Mouse (Mus musculus) testis, adult 2 months (tissue): Measurements from ENCODE around the gene Abca7.

Source experiments
- CTCF ChIP-seq: fragments of 200-500 bp; IDR thresholded peaks from 2 replicates; pipeline ENCODE4 v1.5.1; 2012; ENCODE audit warnings: low read depth, mild to moderate bottlenecking, inconsistent platforms, low read length, moderate library complexity; ENCODE audit not compliant: control insufficient read depth, insufficient read depth, insufficient replicate concordance
- POLR2A ChIP-seq: fragments of 200-500 bp; IDR thresholded peaks from 2 replicates; pipeline ENCODE4 v1.6.1; 2012; ENCODE audit warnings: low read depth, mild to moderate bottlenecking, inconsistent platforms, low read length, moderate library complexity; ENCODE audit not compliant: control insufficient read depth

DNA sequence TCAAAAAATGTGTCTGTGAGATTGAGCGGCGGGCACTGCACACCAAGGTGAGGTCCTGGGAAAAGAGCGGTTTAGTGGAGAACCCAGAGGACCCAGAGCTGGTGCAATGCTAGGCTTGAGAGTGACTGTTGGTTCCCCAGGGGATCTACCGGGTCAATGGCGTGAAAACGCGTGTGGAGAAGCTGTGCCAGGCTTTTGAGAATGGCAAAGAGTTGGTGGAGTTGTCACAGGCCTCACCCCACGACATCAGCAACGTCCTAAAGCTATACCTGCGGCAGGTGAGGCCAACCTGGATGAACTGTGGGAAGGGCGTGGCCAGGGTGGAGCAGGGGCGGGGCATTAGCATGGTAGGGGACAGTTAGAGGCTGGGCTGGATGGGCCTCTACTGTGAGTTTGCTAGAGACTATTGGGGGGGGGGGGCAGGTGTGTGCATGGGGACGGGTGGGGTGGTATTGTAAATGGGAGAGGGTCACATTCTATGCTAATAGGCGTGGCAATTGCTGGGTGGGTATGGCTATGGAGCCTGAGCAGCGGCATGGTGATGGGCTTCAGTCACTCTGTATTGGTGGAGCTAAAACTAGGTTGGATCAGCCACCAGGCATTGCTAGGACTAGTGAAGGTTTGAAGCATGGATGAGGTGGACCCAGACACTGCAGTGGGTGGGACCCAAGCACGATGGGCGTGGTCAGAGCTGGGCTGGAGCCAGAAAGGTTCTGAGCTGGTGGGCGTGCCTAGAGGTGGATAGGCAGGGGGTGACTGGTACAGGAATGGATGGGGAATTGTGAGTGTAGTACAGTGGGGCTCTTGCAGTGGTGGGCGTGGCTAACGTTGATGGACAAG lies 31.6 kb downstream of the Abca7 start:
- TF ChIP-seq CTCF (no peak), POLR2A (no peak)
